Mouse (Mus musculus) hindbrain, embryonic 16.5 days (tissue): Measurements from ENCODE around the gene Dclk3. TPM values are rescaled to one million over a fixed set of nuclear protein-coding genes. Genes with fewer than 3 reads are reported as not detected.

Source experiments
- ATAC-seq: fragments of 200-750 bp; cut with Nextera tagmentation; 2 replicates; pipeline ENCODE4 v1.8.0; 2017; ENCODE audit warnings: moderate TSS enrichment, moderate library complexity
- H3K27ac ChIP-seq: fragments of 300-500 bp; sonication (generic); 2 replicates; pipeline ENCODE4 v1.5.1; 2014; ENCODE audit warnings: low read depth, mild to moderate bottlenecking, control low read depth, low read length, moderate library complexity
- H3K27me3 ChIP-seq: fragments of 300-500 bp; sonication (generic); replicated peaks from 2 replicates; pipeline ENCODE4 v1.6.1; 2014; ENCODE audit warnings: low read length; ENCODE audit not compliant: control insufficient read depth, insufficient read depth
- H3K36me3 ChIP-seq: fragments of 300-500 bp; sonication (generic); 2 replicates; pipeline ENCODE4 v1.6.1; 2014; ENCODE audit warnings: mild to moderate bottlenecking, low read length, moderate library complexity, mixed read lengths; ENCODE audit not compliant: control insufficient read depth, insufficient read depth
- H3K4me1 ChIP-seq: fragments of 300-500 bp; sonication (generic); 2 replicates; pipeline ENCODE4 v1.6.1; 2014; ENCODE audit warnings: low read depth, low read length; ENCODE audit not compliant: control insufficient read depth, insufficient read depth
- H3K4me2 ChIP-seq: fragments of 300-500 bp; sonication (generic); 2 replicates; pipeline ENCODE4 v1.6.1; 2014; ENCODE audit warnings: mild to moderate bottlenecking, low read length, control low read depth, moderate library complexity
- H3K4me3 ChIP-seq: fragments of 300-500 bp; sonication (generic); 2 replicates; pipeline ENCODE4 v1.5.1; 2014; ENCODE audit warnings: mild to moderate bottlenecking, low read length, control low read depth, moderate library complexity
- H3K9ac ChIP-seq: fragments of 300-500 bp; sonication (generic); 2 replicates; pipeline ENCODE4 v1.6.1; 2014; ENCODE audit warnings: low read depth, mild to moderate bottlenecking, control low read depth, low read length, moderate library complexity
- H3K9me3 ChIP-seq: fragments of 300-500 bp; sonication (generic); 2 replicates; pipeline ENCODE4 v1.6.1; 2014; ENCODE audit warnings: mild to moderate bottlenecking, low read length, moderate library complexity; ENCODE audit not compliant: control insufficient read depth
- WGBS: fragments of 180-500 bp; shearing (Covaris S2); extraction: QIAGEN DNeasy Blood & Tissue Kit; methylation state at CpG from one replicate; pipeline ENCODE4 v1.1.7; 2014; 5-methylcytosine and 5-hydroxymethylcytosine counted together
- polyA plus RNA-seq: library from polyadenylated mRNA; unstranded; fragments of >200 nt; fragmentation: Nextera tagmentation; extraction: Ambion mirVana; gene quantifications from 2 replicates; pipeline ENCODE4 v1.2.1, GENCODE M21; 2015

Gene Dclk3
- polyA plus RNA-seq, 1 experiment from 2014 or later: 8.0 TPM

- H3K9ac ChIP-seq: no peak overlapping the region
- 83% methylated on average over 12 of the region's 12 CpGs for WGBS
- H3K4me2 ChIP-seq: no peak overlapping the region
- H3K9me3 ChIP-seq: no peaks in the 10 kb centered on the region
- H3K4me1 ChIP-seq: no peaks in the 10 kb centered on the region
- no peak for ATAC-seq
- H3K27ac ChIP-seq: no peak overlapping the region
- no peaks in the 10 kb centered on the region for H3K27me3 ChIP-seq
- no peaks in the 10 kb centered on the region for H3K36me3 ChIP-seq
- H3K4me3 ChIP-seq: no peak overlapping the region
Measured at GRCm38 (mm10) chr9:111450853-111451404, 12.0 kb downstream of the Dclk3 start.

- Histone ChIP-seq H3K36me3 (no peaks in the 10 kb centered on the region), H3K9ac (no peak overlapping the region), H3K4me1 (peaks cover 6% of the 10 kb centered on the region; the same call in 1 of the 2 replicates), H3K4me3 (no peak overlapping the region), H3K4me2 (no peak overlapping the region), H3K27me3 (no peaks in the 10 kb centered on the region), H3K9me3 (no peaks in the 10 kb centered on the region), H3K27ac (no peak overlapping the region)
- ATAC-seq: no peak
- WGBS: 71% methylated on average over 3 of the region's 3 CpGs
Measured at GRCm38 (mm10) chr9:111453895-111454294, 15.0 kb downstream of the Dclk3 start.

- Histone ChIP-seq H3K27ac (peak overlapping the region; percentile 12; the same call in 1 of the 2 replicates), H3K4me1 (peaks cover 8% of the 10 kb centered on the region; the same call in 1 of the 2 replicates), H3K36me3 (no peaks in the 10 kb centered on the region), H3K9me3 (no peaks in the 10 kb centered on the region), H3K27me3 (no peaks in the 10 kb centered on the region), H3K4me2 (no peak overlapping the region), H3K4me3 (no peak overlapping the region), H3K9ac (no peak overlapping the region)
- peak; percentile 71; the same call in 1 of the 2 replicates for ATAC-seq
- WGBS: 75% methylated on average over 10 of the region's 10 CpGs
Measured at GRCm38 (mm10) chr9:111457176-111457935, 18.5 kb downstream of the Dclk3 start.

GRCm38 (mm10) chr9:111457936-111458310, 19.0 kb downstream of the Dclk3 start:
- H3K4me1 ChIP-seq: peaks cover 8% of the 10 kb centered on the region; the same call in 1 of the 2 replicates
- no peaks in the 10 kb centered on the region for H3K27me3 ChIP-seq
- H3K4me2 ChIP-seq: no peak overlapping the region
- H3K9me3 ChIP-seq: no peaks in the 10 kb centered on the region
- no peak overlapping the region for H3K27ac ChIP-seq
- ATAC-seq: no peak
- no peaks in the 10 kb centered on the region for H3K36me3 ChIP-seq
- 42% methylated on average over 4 of the region's 4 CpGs for WGBS
- no peak overlapping the region for H3K4me3 ChIP-seq
- H3K9ac ChIP-seq: no peak overlapping the region

- Histone ChIP-seq H3K4me1 (peaks cover 8% of the 10 kb centered on the region; the same call in 1 of the 2 replicates), H3K36me3 (no peaks in the 10 kb centered on the region), H3K4me3 (no peak overlapping the region), H3K27me3 (no peaks in the 10 kb centered on the region), H3K27ac (no peak overlapping the region), H3K9me3 (no peaks in the 10 kb centered on the region), H3K9ac (no peak overlapping the region), H3K4me2 (no peak overlapping the region)
- WGBS: 65% methylated on average over 8 of the region's 8 CpGs
- no peak for ATAC-seq
Measured at GRCm38 (mm10) chr9:111459466-111459865, 20.6 kb downstream of the Dclk3 start.

GRCm38 (mm10) chr9:111460201-111460814, 21.4 kb downstream of the Dclk3 start:
- no peak overlapping the region for H3K4me3 ChIP-seq
- no peaks in the 10 kb centered on the region for H3K36me3 ChIP-seq
- H3K27ac ChIP-seq: no peak overlapping the region
- H3K27me3 ChIP-seq: no peaks in the 10 kb centered on the region
- peak; percentile 62 for ATAC-seq
- peaks cover 8% of the 10 kb centered on the region; the same call in 1 of the 2 replicates for H3K4me1 ChIP-seq
- H3K9me3 ChIP-seq: no peaks in the 10 kb centered on the region
- no peak overlapping the region for H3K4me2 ChIP-seq
- H3K9ac ChIP-seq: no peak overlapping the region
- WGBS: 13% methylated on average over 6 of the region's 6 CpGs

- no peak overlapping the region for H3K4me3 ChIP-seq
- H3K9ac ChIP-seq: no peak overlapping the region
- H3K4me1 ChIP-seq: peaks cover 8% of the 10 kb centered on the region; the same call in 1 of the 2 replicates
- H3K9me3 ChIP-seq: no peaks in the 10 kb centered on the region
- no peak overlapping the region for H3K4me2 ChIP-seq
- H3K36me3 ChIP-seq: no peaks in the 10 kb centered on the region
- 69% methylated on average over 10 of the region's 10 CpGs for WGBS
- H3K27ac ChIP-seq: no peak overlapping the region
- H3K27me3 ChIP-seq: no peaks in the 10 kb centered on the region
- no peak for ATAC-seq
Measured at GRCm38 (mm10) chr9:111461415-111462103, 22.7 kb downstream of the Dclk3 start.

- 82% methylated on average over 6 of the region's 6 CpGs for WGBS
- Histone ChIP-seq H3K9ac (no peak overlapping the region), H3K36me3 (no peaks in the 10 kb centered on the region), H3K4me3 (no peak overlapping the region), H3K27me3 (no peaks in the 10 kb centered on the region; the same call in 1 of the 2 replicates), H3K27ac (no peak overlapping the region), H3K9me3 (no peaks in the 10 kb centered on the region), H3K4me2 (no peak overlapping the region), H3K4me1 (no peaks in the 10 kb centered on the region)
- ATAC-seq: no peak
Measured at GRCm38 (mm10) chr9:111465666-111466065, 26.8 kb downstream of the Dclk3 start.
